Mouse (Mus musculus): ENCODE data around the gene Enoph1. TPM values are rescaled to one million over a fixed set of nuclear protein-coding genes. Genes with fewer than 3 reads are reported as not detected.

The Enoph1 gene
- total RNA-seq, 2 experiments from 2014 or later = 50.2 to 52.1 TPM

Other genes with a start within 250 kb of the Enoph1 start
- gene Vamp9, start 133.7 kb upstream of the Enoph1 start, total RNA-seq (2021) = not detected
- 100 to 1,000 TPM; 215 to 229 TPM for gene Hnrnpd, start 61.0 kb upstream of the Enoph1 start, total RNA-seq (2021)
- gene 4930524J08Rik, start 60.9 kb upstream of the Enoph1 start, total RNA-seq (2021) = 1 to 10 TPM; 1.6 to 4.2 TPM
- gene Hnrnpdl, start 321 bp upstream of the Enoph1 start, total RNA-seq (2021) = 100 to 1,000 TPM; 160 to 187 TPM
- 10 to 100 TPM; 69.3 to 71.7 TPM for gene Tmem150c, start 119.8 kb downstream of the Enoph1 start, total RNA-seq (2021)